Mouse (Mus musculus) left cerebral cortex, adult 9 months (tissue): ENCODE data around the gene Tbc1d32.

Experiments used
- DNase-seq, 2 experiments: peaks; one replicate each; pipeline ENCODE4 v3.0.0; 2022; ENCODE audit warnings: low spot score in 2 of 2

Gene Tbc1d32

DNA sequence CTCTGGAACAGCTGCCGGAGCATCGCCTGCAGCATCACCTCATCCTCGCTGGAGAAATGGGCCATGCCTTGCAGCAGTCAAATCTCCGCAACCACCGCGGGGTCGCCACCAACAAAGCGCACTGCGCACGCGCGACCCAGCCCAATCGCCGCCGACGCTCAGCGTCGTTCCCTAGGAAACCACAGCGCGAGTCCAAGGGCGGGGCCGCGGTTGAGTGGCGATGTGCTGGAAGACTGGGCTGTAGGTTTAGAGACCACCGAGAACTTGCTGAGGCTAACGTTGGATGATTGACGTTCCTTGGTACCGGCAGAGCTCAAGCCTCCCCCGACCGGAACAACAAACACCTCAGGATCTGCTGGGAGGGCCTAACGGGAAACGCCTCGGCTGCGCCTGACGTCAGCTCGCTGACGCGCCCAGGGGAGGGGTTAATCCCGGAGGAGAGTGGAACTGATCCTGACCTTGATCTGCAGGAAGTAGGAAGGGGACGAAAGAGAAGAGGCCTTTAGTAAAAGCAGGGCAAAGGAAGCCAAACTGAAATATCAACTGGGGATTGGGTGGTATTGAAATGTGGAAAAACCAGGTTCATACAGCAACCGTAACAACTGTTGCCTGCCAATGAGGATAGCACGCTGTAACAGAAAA, at the start of gene Tbc1d32:
TSS of gene Tbc1d32 (minus strand) at position 122 of the 642 bp plus-strand sequence.
- peak; percentile 75 to 88 for DNase-seq

DNA sequence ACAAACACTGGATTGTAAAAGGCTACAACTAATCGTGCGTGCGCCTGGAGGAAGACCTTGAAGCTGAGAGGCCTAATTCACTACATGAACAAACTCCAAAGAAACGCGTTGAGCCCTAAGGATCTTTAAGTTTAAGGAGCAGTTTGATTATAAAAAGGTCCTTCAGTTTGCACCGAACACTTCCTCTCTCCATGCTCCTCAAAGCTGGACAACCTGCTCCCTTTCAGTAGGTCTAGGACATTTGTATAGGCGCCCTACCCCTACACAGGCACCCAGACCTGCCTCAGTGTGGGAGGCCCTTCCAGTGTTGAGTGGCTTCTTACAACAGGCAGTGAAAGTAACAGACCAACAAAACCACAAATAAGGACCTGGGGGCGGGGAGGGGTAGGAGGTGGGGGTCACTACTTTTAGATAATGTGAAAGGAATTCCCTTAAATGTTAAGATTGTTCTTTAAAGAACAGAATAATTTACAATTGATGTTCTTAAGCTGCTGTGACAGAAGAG, 666 bp downstream of the Tbc1d32 start:
- DNase-seq, result no peak

DNA sequence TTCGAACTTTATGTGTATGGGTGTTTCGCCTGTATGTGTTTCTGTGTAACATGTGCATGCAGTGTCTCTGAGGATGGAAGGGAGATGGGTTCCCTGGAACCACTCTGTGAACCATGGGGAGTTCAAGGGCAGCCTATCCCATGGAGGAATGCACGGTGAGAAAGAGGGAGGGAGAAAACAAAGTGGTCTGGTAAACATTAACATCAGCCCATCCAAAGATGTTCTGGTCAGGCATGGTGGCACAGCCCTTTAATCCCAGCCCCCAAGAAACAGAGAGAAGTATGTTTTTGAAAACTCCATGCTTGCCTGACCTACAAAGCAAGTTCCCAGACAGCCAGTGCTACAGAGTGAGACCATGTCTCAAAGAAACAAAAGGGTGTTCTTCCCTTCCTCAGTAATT, 12.7 kb downstream of the Tbc1d32 start:
- DNase-seq, result no peak

DNA sequence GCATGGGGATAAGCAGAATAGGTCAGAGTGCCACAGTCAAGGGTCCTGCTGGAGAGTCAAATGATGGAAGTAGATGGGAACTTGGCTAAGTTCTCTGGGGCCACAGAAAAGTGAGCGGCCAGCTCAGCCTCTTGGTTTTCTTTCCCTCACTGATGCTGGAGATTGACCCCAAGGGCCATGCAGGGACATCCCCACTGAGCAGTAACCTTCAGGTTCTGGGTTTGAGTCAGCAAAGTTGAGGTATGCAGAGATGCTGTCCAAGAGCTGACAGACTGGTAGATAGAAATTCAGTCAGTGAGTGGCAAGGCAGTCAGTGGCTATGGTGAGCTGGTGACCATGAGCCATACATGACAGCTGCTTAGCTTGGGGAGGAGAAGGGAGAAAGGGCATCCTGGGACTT, 18.1 kb downstream of the Tbc1d32 start:
- DNase-seq, result no peak

DNA sequence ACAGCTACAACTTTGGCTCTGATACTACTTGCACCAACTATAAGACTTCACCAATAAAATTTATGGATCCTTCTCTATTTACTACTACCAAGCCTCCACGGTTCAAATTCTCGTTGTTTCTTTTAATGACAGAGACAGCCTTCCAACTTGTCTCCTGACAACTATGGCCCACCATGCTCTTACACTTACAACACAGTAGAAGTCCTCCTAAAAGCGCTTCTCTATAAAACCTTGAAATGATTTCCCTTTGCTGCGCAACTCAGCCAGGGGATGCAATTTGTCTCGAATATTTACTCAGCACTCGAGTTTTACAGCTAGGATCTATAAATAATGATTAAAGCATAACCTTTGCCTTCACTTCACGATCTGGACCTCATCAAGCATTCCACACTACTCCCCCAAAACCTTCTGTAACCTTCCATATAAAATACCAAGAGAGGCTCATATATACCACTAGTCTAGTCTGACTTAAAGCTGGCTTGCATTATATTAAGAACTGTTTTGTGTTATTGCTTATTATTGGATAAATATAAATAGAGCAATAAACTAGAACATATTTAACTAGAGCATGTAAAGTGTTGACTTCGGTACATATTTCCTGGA, 21.6 kb downstream of the Tbc1d32 start:
- no peak for DNase-seq

DNA sequence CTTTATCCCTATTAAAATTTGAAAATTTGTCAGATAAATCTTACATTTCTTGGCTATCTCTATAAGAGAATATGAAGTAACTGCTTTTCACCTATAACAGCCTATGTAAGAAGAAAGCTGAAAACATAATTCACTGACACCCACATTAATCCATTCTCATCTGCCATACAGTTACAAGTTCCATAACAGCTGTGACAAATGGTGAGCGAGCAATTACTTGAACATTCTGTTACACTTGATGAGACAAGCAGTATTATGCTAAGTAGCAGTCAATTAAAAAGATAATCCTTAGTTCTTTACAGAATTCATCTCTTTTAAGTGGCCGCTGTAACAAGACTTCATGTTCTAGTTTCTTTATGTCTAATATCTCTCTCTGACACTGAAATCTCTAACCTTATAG, 24.1 kb downstream of the Tbc1d32 start:
- DNase-seq, result no peak

DNA sequence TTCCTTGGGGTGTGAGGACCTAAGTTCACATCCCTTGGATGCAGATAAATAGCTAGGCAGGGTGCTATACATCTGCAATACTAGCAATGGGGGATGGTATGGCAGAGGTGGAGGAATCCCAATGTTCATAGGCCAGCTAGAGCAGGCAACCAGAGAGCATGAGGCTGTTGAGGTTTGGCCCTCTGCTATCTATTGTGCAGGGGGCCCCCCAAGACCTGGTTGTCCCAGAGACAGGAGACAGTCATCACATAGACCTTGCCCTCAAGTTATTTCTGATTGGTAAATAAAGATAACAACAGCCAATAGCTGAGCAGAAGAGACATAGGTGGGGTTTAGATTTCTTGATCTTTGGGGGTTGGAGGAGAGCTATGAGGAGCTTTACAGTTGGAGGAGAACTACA, 28.6 kb downstream of the Tbc1d32 start:
- DNase-seq, result no peak

DNA sequence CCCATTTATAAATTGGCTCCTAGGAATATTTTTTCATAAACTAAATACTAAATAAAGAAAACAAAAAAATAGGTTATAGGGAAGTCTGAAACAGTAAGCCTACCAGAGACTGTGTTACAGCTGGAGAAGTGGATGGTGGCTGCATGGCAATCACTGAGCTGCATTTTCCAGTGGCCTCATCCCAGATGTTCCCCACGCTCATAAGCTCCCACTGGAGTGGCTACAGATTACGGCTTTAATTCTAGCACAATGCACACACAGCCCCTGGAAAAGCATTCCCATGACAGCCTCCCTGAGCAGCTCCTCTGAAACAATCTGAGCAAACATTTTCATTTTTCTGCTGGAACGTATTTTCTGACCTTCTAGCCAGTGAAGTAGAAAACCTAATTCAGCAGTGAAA, 29.8 kb downstream of the Tbc1d32 start:
- DNase-seq, result no peak

DNA sequence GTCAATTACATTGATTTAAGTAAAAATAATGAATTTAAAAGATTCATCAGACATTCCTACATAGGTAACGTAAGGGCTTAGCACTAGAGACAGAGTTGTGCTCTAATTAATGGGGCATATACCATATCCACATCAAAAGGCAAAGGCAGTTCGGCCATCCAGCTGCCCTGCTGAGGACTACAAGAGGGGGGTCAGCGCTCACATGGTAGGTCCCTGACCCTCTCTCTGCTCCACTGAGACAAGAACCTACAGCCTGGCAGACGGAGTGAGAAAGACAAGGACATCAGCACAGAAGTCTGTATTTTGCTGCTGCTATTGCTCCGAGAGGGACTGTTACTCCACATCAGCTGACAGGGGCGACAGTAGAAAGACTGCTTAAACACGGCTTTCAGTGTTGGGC, 34.2 kb downstream of the Tbc1d32 start:
- no peak for DNase-seq

DNA sequence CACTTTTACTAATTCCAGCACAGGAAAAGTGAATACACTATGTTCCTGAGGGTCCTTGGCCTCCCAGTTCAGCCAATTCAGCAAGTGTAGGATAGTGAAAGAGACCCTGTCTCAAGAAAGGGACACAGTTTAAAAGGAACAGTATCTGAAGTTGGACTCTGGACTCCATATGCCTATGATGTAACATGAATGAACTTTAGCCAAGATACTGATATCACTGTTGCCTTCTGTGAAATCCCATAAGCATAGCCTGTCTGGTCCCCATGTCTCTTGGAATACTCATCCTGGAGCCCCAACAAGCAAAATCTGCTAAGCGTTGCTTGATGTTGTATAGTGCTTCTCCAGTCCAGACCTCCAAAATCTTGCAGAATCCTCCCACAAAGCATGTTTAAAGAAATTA, 46.8 kb downstream of the Tbc1d32 start:
- no peak for DNase-seq

DNA sequence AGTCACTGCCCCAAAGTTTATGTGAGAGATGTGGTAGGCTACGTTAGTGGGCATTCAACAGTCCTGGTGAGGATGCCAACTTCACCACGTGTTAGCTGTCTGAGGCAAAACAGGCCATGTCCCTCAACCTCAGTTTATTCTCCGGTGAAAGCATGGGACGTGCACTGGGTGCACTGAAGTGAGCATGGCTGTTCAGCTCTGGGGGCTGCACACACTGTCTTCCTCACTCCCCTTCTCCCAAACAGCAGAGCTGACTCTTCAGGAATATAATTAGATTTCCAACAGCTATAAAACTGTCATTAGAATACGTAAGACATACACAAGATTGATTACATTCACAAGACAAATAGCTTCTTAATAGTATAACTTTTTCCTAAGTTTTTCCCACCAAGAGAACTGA, 55.3 kb downstream of the Tbc1d32 start:
- DNase-seq, result no peak

DNA sequence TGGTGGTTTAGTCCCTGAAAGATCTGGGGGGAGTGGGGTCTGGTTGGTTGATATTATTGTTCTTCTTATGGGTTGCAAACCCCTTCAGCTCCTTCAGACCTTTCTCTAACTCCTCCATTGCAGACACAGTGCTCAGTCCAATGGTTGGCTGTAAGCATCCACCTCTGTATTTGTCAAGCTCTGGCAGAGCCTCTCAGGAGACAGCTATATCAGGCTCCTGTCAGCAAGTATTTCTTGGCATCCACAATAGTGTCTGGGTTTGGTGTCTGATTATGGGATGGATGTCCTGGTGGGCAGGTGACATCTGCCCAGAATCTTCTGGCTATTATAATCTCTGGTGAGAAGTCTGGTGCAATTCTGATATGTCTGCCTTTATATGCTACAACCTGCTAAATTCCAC, 60.8 kb downstream of the Tbc1d32 start:
- DNase-seq, result peak in 1 of 2 experiments; percentile 14

DNA sequence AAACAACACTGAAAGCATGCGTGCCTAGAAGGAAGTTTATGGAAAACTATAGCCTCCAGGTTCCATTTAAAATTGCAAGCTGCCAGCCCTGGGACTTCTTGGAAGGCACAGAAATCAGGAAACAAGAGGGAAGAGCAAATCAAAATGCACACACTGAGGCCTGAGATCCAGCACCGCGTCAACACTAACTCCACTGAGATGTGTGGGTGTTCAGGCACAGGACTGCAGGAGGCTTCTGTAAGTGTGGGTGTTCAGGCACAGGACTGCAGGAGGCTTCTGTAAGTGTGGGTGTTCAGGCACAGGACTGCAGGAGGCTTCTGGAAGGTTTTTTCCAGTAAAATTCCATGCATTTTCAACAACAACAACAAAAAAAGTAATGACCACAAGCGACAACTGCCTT, 62.7 kb downstream of the Tbc1d32 start:
- DNase-seq, result peak in 1 of 2 experiments; percentile 29

DNA sequence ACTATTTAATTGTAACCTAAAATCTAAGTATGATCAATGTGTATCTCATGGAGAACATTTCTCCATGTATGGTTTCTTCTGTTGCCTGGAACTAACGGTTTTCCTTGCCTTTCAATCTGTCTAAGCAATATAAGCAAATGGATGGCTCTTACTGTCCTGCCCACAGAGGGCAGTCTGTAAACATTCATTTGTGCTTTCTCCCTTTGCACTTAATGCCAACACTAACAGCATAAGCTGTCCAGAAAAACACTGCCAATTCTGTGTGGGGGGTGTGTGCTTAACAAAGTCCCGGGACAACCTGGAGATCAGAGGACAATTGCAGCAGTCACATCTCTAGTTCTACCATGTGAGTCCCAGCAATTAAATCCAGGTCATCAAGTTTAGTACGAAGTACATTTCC, 64.1 kb downstream of the Tbc1d32 start:
- DNase-seq, result no peak

DNA sequence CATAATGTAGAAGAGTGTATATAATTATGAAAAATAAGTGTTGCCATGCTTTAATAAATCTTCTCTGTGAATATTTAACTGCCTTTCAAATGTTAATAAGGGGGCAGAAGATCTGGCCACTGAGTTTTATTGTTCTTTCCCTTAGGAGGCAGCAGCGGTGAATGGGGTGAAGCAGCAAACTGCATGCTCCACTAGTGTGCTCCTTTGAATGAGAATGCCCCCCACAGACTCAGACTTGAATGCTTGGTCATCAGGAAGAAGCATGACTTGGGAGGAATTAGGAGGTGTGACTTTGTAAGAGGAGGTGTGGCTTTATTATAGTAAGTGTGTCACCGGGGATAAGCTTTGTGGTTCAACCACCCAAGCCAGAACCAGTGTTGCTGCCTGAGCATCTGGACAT, 69.7 kb downstream of the Tbc1d32 start:
- DNase-seq, result no peak

DNA sequence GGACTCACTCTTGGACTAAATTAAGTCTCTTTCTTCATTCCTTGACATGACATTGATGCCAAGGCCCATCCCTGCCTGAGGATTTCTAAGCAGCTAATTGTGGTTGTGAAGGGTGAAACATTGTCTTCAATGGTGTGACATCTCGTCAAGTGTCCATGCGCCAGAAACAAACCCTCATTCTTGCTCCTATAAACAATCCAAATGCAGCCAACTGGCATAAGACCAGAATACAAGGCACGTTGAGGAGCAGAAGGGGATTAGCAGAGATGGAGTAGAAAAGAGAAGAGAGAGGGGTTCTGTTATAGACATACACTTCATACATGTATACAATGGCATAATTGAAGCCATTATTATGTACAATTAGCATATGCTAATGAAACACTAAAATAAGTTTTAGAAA, 70.3 kb downstream of the Tbc1d32 start:
- no peak for DNase-seq

DNA sequence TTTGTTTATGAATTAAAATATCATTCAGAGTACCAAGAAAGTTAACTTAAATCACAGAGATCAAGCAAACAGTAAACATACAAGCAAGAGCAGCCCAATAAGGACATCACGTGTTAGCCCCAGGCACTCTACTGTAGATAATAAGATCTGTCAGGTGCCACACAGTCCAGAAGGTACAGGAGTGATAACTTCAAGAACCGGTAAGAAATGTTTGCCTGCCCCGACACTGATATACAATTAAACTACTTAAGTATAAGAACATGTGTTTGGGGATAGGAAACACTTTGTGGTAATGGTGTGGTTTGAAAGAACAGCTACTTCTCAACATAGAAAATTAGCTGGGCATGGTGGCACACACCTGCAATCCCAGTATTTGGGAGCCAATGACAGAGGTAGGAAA, 71.5 kb downstream of the Tbc1d32 start:
- no peak for DNase-seq

DNA sequence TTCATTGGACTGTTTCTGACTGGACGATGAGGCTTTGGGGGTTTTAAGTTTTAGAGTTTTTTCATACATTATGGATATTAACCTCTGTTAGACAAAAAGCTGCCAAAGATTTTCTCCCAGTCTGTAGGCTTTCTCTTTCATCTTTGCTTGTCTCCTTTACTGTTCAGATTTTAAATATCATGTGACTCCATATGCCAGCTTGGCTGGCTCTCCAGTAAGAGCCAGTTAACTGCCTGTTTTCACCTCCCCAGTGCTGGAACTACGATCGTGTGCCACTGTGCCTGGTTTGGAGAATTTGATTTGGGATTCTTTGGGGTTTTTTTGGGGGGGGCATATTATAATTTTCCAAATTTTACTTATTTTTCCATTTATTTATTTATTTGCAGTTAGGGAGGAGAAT, 79.6 kb downstream of the Tbc1d32 start:
- DNase-seq, result no peak

DNA sequence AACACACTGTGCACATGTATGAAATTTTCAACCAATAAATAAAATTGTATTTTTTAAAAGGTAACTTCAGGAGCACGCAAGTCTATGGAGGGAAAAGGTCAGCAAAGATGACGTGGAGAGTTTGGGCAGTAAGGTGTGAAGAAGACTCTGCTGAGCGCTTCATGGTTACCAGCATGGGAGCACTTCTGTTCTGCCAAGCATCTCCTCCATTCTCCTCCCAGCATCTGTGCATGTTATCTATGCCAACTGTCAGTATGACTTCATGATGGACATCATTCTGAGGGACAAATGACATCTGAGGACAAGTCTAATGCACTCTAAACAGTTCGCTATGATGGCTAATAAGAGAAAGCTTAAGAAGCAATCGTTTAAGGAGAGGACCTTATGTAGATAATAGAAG, 91.3 kb downstream of the Tbc1d32 start:
- no peak for DNase-seq

DNA sequence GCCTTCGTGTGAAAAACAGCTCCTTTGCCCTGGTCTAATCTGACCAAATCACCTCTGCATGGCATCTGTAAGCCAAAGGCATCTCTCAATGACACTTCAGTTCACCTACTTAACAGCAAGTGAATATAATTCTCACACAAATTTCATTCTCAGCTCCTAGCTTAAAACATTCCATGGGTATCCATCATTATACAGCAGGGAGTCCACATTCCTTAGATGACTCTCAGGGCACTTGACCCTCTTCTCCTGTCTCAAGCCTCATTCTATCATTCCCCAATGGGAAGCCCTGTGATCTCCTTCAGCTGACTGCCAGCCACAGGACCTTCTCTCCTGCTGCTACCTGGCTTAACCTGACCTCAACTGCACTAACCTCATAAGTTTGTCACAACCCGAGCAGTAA, 98.8 kb downstream of the Tbc1d32 start:
- DNase-seq, result no peak

DNA sequence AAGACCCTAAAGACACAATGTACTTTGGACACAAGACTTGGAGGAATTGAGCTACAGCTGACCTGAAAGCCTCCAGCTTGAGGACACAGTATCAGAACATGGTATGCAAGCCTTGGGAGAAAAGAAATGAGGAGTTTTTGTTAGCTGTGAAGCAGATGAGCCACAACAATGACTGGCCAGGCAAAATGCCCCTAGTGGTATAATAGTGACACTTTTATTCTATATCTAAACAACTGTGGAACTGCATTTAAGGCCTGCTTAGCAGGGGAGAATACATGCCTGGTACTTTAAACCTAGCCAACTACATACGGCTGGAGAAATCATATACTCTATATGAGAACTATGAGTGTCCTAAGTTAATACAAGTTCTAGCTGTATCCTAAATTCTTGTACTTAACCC, 101.5 kb downstream of the Tbc1d32 start:
- DNase-seq, result no peak

DNA sequence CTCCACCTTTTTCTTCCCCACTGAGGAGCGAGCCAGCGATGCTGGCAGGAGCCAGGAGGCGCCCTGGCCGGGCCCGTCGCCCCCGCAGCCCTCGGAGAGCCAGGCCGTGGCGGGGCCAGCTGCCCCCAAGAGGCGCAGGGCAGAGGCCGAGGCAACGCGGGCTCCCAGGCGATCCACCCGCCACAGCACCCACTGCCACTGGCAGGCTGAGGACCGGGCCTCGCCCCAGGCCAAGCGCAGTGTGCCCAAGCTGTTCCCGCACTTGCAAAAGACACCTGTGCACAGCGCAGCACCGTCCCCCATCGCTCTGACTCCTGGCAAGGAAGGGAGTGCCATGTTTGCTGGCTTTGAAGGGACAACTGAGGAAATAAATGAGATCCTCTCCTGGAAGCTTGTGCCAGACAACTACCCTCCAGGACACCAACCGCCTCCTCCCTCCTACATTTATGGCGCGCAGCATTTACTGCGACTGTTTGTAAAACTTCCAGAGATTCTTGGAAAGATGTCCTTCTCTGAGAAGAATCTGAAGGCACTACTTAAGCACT, 112.8 kb downstream of the Tbc1d32 start:
- DNase-seq, result peak in 1 of 2 experiments; percentile 48

DNA sequence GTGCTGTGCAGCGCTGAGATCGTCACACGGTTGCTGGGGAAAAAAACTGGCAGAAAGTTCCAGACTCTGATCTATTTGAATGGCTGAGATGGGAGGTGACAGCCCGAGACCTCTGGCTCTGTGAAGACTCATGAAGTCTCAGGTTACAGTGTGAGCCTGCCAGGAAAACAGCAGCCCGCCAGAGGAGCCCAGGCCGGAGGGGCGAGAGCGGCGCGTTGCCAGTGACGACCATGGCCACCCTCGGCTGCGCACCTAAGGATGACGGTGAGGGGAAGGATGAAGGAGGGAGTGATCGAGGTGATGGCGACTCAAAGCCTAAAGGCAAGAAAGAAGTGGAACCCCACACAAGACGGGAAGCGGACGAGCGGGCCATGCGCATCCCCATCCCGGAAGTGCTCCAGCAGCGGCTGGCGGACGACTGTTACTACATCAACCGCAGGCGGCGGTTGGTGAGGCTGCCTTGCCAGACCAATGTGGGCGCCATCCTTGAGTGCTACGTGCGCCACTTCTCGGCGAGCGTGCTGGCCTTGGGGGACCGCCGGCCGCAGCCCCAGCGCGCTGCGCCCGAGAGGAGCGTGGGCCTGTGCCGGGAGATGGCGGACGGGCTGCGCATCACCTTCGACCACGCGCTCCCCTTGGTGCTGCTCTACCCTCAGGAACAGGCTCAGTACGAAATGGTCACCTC, 113.4 kb downstream of the Tbc1d32 start:
- peak; percentile 38 to 78 for DNase-seq
